Mouse (Mus musculus): Measurements from ENCODE around the gene Akr1c12. TPM values are rescaled to one million over a fixed set of nuclear protein-coding genes. Genes with fewer than 3 reads are reported as not detected.
"Not testable (repeated sequence)": the region's sequence is repeated elsewhere in the genome, so short reads cannot be mapped to it uniquely, and the experiment has no call there.

Gene Akr1c12
- not detected for total RNA-seq (2021)
- long read RNA-seq = 0 reads

DNA sequence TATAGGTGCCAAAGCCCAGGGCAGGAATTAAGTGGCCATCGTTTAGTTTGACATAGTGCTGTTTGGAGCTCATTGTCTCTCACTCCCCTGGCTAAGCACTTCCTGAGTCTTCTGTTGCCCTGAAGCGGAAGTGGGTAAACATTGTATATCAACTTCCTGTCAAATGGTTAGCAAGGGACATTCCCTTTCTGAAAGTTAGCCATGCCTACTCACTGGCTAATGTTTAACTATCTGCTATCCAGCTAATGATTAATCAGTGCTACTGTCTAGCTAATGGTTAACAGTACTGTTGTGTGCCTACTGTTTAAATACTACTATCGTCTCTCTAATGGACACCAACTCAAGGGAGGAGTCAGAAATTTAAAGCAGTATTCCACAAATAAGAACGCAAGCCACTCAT is at the start of gene Akr1c12:
Gene Akr1c12 (minus strand): TSS at position 150 of the 400 bp plus-strand sequence.
- no peak for DNase-seq (ENCODE audit: low spot score in 2 of 2)

DNA sequence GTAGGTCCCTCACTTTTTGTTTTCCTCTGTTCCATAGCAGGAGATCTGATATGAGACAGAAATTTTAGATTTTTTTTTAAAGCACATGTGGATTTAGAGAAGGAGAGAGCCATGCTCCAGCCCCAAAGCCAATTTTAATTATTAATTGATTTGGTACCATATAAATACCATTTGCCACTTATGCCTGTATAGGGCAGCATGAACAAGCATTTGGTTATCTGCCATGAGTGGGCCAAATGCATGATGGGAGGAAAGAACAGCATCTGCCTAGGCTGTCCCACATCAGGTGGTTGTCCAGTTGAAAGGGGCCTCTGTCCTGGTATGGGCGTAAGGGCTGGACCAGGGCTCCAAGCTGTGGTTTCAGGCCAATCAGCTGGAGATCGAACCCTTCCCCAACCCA is 39.5 kb upstream of the Akr1c12 start:
- no peak for DNase-seq (ENCODE audit: low spot score in 2 of 2)

DNA sequence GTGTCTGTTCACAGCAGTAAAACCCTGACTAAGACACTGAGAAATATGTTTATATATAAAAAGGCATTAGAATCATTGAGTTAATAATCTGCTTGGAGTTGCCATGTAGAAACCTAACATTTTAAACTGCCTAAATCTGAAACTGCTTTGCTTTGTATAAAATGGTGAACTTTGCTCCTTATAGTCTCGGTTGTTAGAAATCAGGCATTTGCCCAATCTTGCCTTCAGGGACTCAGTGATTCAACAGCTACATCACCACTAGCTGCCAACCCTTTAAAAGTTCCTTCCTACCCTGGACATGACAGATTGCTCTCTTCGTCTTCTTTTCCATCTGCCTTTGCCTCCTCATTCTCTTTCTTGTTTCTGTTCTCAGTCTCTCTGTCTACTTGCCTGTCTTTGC is 34.7 kb upstream of the Akr1c12 start:
- DNase-seq (ENCODE audit: low spot score in 2 of 2) = no peak

DNA sequence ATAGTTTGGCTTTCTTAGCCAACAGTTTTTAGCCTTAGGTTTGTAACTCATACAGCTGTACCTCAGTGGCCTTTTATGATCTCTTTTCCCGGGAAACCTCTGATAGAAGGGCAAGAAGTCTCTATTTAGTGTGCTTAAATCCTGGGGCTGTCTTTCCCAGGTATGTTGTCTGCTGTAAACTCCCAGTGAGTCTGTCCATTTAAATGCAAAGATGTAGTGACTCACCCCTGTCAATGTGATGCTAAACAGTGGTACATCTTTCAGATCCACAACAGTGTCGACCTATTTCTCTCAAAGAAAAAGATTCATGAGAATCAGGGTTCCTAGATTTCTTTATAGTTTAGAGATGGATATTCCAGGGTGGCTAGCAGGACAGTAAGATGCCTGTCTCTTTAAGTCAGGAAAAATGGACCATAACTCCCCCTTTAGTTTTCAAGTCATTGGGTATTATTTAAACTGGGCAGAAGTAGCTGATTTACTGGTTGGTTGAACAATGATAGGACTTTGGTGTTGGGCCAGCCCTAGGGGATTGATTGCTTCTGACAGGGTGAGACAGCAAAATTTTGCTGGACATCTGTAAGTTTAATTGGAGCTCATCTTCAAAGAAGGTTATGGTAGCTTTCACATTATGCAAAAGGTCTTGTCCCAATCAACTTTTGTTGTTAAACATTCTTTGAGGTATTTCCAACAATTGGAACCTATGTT is 25.8 kb upstream of the Akr1c12 start:
- no peak for DNase-seq (ENCODE audit: low spot score in 2 of 2)

DNA sequence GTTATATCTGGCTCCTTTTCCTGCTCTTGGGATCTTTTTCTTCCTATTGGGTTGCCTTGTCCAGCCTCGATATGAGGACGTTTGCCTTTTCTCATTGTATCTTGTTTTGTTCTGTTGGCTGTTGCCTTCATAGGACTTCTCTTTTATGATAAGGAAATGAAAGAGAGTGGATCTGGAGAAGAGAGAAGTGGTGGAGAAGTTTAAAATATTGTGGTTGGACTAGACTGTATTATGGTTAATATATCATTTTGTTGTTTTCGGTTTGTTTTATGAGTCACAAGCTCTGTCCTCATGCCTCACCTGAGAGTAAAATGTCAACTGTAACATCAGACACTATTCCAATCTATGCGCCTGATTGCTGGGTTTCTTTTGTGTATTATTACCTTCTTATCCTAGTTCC is 17.8 kb upstream of the Akr1c12 start:
- no peak for DNase-seq (ENCODE audit: low spot score in 2 of 2)

DNA sequence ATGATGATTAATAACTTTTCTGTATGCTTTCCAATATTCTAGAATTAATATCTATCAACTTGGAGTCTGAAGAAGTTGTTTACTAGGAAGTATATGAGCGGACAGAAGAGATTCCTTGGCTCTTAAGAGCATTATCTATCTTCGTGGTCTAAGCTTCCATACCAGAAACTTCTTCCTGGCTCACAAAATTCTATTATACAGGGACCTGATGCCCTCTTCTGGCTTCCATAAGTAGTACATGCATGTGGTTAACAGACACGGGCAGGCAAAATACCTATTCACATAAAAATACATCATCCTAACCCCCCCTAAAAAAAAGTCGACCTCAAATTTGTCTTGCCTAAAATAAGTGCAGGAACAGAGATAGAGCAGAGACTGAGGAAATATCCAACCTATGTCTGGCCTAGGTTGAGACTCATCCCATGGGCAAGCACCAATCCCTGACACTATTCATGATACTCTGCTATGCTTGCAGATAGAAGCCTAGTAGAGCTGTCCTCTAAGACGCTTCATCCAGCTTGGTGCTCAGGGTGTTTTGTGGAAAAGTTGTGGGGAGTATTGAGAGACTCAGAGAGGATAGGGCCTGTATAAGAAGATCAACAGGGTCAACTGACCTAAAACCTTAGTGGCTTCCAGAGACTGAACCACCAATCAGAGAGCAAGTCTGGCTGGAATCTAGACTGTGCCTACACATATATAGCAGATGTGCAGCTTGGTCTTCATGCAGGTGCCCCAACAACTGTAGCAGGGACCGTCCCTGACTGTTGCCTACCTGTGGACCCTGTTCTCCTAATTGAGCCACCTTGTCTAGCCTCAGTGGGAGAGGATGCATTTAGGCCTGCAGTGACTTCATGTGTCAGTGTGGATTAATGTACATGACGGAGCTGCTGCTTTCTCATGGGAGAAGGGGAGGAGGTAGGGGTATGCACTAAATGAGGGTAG is 2.5 kb upstream of the Akr1c12 start:
- peak in 1 of 2 experiments; percentile 64 for DNase-seq (ENCODE audit: low spot score in 2 of 2)

DNA sequence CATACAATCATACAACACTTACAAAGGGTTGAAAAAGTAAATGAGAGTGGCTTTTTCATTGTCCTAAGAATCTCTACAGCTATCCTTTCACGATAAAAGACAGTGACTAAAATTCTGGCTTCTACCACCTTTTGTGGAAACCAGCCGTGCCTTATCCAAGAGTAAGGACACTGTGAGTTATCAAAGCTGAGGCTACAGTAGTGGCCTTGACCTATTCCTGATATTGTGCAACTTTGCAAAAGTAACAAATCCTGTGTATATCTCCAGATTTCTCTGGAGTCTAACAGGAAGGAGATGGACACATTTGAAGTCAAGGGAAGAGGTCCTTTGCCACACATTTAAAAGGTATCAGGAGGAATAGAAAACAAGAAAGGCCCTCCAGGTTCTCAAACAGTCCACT is 1.7 kb downstream of the Akr1c12 start:
- DNase-seq (ENCODE audit: low spot score in 2 of 2) = no peak

DNA sequence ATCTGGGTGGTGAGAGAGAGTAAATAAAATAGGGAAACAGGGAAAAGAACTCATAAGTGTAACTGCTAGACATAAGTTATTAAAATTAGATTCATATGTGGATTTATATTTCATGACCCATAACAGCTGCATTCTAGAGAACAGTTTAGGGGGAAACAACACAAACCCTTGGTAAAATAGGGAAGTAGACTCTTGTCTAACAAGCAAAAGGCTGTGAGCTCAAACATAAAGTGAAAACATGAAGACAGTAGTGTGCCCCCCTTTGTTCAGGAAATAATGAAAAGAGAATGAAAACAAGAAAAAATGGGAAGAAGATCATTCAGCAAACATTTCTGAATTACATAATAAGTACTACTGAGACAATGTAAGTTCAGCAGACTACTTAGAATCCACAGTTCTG is 8.4 kb downstream of the Akr1c12 start:
- DNase-seq (ENCODE audit: low spot score in 2 of 2) = no peak

DNA sequence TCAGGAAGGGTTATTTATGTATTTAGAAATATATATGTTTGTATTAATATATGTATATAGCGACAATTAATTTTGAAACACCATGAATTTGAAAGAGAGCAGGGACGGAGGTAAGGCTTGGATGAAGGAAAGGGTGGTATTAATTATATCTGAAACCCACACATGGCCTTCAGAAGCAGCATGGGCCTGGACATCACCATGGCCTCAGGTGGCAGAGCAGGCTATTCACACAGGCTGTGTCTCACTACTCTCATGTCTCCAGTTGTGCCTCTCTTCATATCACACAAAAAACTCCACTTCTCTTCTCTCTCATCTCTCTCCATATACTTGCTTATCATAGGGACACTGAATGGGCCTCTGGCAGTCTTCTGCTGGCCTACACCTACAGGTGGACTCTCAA is 13.8 kb downstream of the Akr1c12 start:
- not testable (repeated sequence) for DNase-seq (ENCODE audit: low spot score in 2 of 2)

DNA sequence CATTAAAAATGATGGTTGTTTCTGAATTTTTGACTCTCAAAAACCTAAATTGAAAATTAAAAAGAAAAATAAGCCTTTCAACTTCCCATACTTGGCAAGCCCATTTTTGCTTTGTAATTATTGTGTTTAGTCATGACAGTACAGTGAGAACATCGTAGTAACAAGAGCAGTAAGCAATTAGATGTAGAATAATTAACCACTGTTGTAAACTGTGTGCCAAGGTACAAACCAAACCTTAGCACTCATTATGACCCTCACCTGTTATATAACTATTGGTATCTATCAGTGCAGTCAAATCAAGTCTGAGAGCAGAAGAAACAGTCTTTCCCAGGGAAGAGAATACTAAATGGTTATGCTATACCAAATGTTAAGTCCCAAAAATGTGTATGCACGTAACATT is 14.2 kb downstream of the Akr1c12 start:
- no peak for DNase-seq (ENCODE audit: low spot score in 2 of 2)

DNA sequence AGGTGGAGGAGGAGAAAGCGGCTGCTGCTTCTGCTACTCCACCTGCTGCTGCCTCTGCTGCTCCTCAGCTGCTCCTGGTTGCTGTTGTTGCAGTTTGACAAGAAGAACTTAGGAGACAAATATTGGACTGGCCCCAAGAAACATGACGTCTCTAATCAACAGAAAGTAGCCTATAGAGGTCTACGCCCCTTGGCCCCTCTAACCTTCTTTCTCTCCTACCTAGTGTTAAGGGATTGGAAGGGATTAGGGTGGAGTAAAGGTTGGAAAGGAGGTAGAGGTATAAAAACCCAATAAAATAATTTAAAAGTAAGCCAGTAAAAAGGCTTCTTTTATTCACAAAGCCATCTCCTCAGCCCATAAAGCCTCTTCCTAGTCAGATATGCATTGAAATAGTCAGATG is 14.6 kb downstream of the Akr1c12 start:
- no peak for DNase-seq (ENCODE audit: low spot score in 2 of 2)

DNA sequence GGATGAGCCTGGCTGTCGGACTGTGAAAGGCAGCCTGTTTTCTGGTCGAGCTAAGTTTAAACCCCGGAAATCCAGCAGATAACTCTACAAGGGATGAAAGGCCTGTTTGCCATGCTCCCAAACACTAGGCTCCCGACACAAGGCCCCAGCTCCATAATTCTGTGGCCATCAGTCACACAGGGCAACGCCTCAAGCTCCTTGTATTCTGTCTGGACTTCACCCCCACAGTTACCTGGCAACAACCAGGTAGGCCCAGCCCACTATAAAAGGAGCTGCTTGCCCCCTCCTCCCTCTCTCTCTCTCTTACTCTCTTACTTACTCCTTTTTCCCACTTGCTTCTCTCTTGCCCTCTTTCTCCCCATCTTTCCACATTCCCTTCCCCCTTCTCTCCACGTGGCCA is 21.9 kb downstream of the Akr1c12 start:
- DNase-seq (ENCODE audit: low spot score in 2 of 2) = no peak

DNA sequence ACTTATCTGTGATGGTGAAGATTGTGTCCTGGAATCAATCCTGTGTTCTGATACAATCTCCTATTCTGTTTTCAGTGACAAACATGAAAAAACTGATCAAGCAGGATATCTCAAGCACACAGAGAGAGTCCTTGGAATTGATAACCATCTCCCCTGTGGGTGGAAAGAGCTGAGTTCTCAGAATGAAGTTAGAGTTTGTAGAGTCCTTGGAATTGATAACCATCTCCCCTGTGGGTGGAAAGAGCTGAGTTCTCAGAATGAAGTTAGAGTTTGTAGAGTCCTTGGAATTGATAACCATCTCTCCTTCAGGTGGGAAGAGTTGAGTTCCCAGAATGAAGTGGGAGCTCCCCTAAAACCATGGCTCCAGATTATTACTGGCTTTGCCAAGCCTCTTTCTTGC is 22.3 kb downstream of the Akr1c12 start:
- not testable (repeated sequence) for DNase-seq (ENCODE audit: low spot score in 2 of 2)

DNA sequence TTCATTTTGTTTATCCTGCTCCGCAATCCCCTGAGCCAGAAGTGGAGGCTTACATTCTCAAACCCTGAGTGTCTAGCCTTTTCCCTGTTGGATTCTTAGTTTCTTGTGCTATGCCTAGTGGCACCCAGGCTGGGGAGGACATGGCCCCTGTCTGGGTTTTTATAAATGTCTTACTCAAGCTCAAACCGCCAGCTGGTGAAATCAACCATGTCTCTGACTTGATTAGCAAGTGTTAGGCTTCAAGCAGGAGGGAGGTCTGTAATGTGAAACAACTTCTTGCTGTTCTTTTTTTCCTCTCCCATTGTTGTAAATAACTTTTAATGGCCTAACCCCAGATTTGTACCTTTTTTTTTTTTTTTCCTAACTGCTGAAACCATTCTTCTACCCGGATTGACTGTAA is 29.9 kb downstream of the Akr1c12 start:
- DNase-seq (ENCODE audit: low spot score in 2 of 2) = no peak

DNA sequence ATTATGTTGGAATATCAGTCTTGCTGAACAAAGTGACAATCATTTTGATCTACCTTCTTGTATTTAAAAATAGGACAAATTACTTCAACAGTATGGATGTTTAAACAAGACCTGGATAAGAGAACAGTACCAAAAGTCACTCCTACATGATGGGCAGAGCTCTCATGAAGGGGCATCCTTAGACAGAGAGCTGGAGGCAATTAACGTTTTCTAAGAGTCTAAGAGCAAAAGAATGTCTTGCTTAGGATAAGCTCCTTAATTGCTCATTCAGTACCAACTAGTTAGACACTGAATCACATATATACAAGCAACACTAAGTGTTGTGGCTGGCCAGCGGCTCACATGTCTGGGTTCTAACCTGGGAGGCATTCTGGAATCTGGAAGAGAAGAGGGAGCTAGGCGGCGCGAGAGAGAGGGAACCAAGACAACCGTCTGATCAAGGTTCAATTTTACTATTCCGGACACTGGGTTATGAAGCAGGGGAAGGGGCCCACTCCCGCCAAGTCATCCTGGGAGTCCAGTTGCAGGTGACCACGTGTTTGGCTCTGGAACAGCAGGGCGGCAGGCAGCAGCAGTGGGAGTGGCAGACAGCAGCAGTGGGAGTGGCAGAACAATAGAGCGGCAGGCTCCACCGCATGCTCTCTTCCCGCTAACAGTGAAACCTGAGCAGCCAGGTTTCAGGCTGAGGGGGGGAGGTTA is 34.2 kb downstream of the Akr1c12 start:
- DNase-seq (ENCODE audit: low spot score in 2 of 2) = no peak

DNA sequence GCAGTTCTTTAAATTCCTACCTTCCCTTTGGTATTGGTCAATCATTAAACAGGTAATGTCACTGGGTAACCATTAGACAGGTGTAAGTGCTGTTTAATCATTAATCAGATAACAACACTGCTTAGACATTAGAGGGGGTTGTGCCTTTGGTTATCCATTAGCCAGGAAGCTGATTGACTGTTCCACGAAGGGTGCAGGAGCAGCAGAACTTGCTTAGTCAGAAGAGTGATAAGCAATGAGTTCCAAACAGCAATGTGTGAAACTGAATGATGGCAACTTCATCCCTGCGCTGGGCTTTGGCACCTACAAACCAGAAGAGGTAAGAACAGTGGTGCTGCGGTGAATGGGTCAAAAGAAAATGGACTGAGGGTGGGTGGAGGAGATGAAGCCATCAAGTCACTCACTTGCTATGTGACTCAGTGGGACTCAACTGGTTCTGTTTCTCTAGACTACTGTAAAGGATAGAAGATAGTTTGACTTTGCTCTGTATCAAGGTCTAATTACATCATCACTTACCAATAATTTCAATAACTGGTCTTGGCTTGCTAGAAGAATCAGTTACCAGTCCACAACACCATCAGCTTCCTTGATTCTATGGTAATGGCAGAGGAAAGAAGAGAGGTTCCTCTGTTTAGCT is 45.6 kb downstream of the Akr1c12 start:
- no peak for DNase-seq (ENCODE audit: low spot score in 2 of 2)

DNA sequence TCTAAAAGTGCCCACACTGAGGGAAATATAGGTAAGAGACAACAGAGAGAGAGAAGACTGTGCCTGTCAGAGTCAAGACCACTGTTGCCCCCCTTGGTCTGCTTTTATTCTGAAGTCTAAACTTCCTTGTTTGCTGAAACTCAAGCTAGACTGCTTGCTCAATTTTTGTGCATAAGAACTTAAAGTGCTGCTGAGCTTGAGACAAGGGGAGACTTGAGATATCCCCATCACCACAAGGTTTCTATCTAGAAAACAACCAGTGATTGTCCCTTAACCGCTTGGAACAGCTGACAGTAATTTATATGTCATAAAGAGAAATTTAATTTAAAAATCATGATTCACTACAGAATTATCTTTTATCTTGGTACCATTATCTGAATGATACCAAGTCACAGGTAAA is 46.1 kb downstream of the Akr1c12 start:
- DNase-seq (ENCODE audit: low spot score in 2 of 2) = no peak

DNA sequence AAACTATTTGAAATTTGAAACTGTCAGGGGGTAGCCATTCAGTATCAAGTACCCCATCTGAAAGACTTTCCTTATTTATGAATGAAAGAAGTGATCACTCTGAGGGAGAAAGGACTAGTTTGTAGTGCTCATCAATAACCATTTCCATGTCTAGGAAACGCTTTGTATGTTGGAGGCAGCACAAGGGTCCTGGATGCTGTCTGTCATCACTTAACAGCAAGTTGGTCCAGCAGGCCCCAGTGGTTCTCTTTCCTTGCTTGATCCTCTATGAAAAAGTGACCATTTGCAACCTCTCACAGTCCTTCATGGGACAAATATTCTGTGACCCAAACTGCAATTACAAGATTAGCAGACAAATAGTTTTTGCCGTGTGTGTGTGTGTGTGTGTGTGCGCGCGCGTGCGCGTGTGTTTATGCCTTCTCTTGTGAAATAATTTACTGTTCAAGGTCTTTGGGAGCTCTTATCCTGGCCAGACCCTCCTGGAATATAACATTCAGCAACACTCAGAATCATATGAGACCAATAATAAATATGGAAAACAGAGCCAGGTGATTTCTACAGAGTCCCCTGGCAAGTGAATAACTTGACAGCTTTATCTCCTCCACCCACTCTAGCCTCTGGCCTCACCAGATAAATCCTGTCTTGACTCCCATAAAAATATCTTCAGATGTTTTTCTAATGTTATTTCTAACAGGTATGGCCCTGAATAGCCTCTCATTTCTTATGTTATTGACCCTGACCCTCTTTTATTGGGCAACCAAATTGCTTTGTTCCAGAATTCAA is 48.2 kb downstream of the Akr1c12 start:
- DNase-seq (ENCODE audit: low spot score in 2 of 2) = no peak

DNA sequence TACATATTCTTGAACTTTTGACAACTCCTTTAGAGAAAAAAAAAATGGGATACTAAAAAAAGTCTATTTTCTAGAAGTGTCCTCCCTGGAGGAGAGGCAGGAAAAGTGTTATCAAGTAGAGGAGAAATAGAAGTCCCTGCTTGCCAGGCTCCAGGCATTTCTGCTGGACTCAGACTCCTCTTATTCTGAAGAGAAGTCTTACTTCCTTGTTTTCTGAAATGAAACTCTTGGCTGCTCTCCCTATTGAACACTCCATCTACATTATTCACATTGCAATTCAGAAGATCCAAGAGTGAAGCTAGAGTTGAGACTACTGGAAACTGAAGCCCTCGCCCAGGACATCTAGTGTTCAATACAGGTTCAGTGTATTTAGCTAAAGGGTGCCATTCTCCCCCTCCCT is 50.8 kb downstream of the Akr1c12 start, which contains the start of gene Akr1c19:
Gene Akr1c19 (plus strand): TSS at position 260 of the 400 bp plus-strand sequence.
- no peak for DNase-seq (ENCODE audit: low spot score in 2 of 2)
